ENCODE assay signal across 26 mouse cellular contexts in genomic region chr7:122317485-122317884, GRCm38 (mm10). TPM values are rescaled to one million over a fixed set of nuclear protein-coding genes. Genes with fewer than 3 reads are reported as not detected.
DNase-seq lines count a peak whose midpoint lies in the region; ATAC-seq and TF ChIP-seq lines count a peak whose summit lies in the region.
"Had no signal": no experiment of that assay in that cellular context is flagged by ENCODE, and none has a peak within 500 bp of the region (broad histone marks: within the 10 kb centered on the region; RNA-seq: fewer than 3 reads in every experiment).

No protein-coding gene starts in this region.

- no peak overlapping the region for H3K9ac ChIP-seq in liver, adult 2 months (ENCODE audit: low read depth, low read length)
- H3K9ac ChIP-seq in liver, postnatal 0 days (replicated peaks) = no peak overlapping the region
- H3K9ac ChIP-seq: embryonic facial prominence, embryonic 13.5 days; forebrain, embryonic 12.5 days; hindbrain, embryonic 13.5 days; kidney, embryonic 15.5 days; midbrain, embryonic 12.5 days; neural tube, embryonic 13.5 days had no signal

- H3K4me3 ChIP-seq in liver, adult 2 months (ENCODE audit: insufficient read depth, low read depth, low read length) = no peak overlapping the region
- no peak overlapping the region for H3K4me3 ChIP-seq in liver, postnatal 0 days (ENCODE audit: low read depth, low read length)
- H3K4me3 ChIP-seq: embryonic facial prominence, embryonic 13.5 days; erythroblast, embryonic 14.5 days; forebrain, embryonic 12.5 days; hindbrain, embryonic 13.5 days; kidney, embryonic 15.5 days; limb, embryonic 10.5 days; midbrain, embryonic 12.5 days; neural tube, embryonic 13.5 days had no signal

- no peak overlapping the region for H3K4me2 ChIP-seq in liver, postnatal 0 days (ENCODE audit: low read depth, low read length)
- H3K4me2 ChIP-seq: embryonic facial prominence, embryonic 13.5 days; forebrain, embryonic 12.5 days; hindbrain, embryonic 13.5 days; kidney, embryonic 15.5 days; midbrain, embryonic 12.5 days; neural tube, embryonic 13.5 days had no signal

- no peak for TF ChIP-seq CTCF in liver, adult 2 months (IDR thresholded peaks at IDR 0.05; ENCODE audit: low read depth, low read length)
- TF ChIP-seq CTCF in liver, postnatal 0 days (IDR thresholded peaks at IDR 0.05; ENCODE audit: low read depth) = no peak

- no peak for ATAC-seq in liver, postnatal 0 days
- peak; percentile 88 for ATAC-seq in common myeloid progenitor, adult 5-6 weeks (replicated peaks; ENCODE audit: low read depth, poor library complexity, severe bottlenecking)
- ATAC-seq: CD4-positive, CD25-positive, alpha-beta regulatory T cell, adult 4 months; Patski had no signal

- no peaks in the 10 kb centered on the region for H3K4me1 ChIP-seq in liver, adult 2 months (ENCODE audit: control insufficient read depth, insufficient read depth, low read length)
- H3K4me1 ChIP-seq in liver, postnatal 0 days (ENCODE audit: insufficient read depth) = peaks cover 11% of the 10 kb centered on the region
- H3K4me1 ChIP-seq: forebrain, embryonic 12.5 days; kidney, embryonic 15.5 days; midbrain, embryonic 12.5 days had no signal

- no peaks in the 10 kb centered on the region for H3K36me3 ChIP-seq in liver, adult 2 months (ENCODE audit: control insufficient read depth, insufficient read depth, low read length)
- no peaks in the 10 kb centered on the region for H3K36me3 ChIP-seq in liver, postnatal 0 days (replicated peaks; ENCODE audit: insufficient read depth, low read length)
- peaks cover 4% of the 10 kb centered on the region; the same call in 1 of the 2 replicates for H3K36me3 ChIP-seq in splenic B cell, adult 2 months (ENCODE audit: control insufficient read depth, insufficient read depth, low read length, poor library complexity, severe bottlenecking)
- H3K36me3 ChIP-seq: embryonic facial prominence, embryonic 13.5 days; forebrain, embryonic 12.5 days; hindbrain, embryonic 13.5 days; kidney, embryonic 15.5 days; limb, embryonic 10.5 days; midbrain, embryonic 12.5 days; neural tube, embryonic 13.5 days had no signal

- no peak for TF ChIP-seq EP300 in liver, postnatal 0 days (IDR thresholded peaks at IDR 0.05; ENCODE audit: low read depth)

- no peaks in the 10 kb centered on the region for H3K27me3 ChIP-seq in liver, adult 2 months (ENCODE audit: control insufficient read depth, insufficient read depth, low read length)
- H3K27me3 ChIP-seq in liver, postnatal 0 days (ENCODE audit: insufficient read depth, low read length) = no peaks in the 10 kb centered on the region
- H3K27me3 ChIP-seq in splenic B cell, adult 2 months (ENCODE audit: control insufficient read depth, insufficient read depth, low read length, poor library complexity, severe bottlenecking) = no peaks in the 10 kb centered on the region
- H3K27me3 ChIP-seq: embryonic facial prominence, embryonic 13.5 days; forebrain, embryonic 12.5 days; hindbrain, embryonic 13.5 days; kidney, embryonic 15.5 days; midbrain, embryonic 12.5 days; neural tube, embryonic 13.5 days; Patski had no signal

- H3K9me3 ChIP-seq in liver, postnatal 0 days (ENCODE audit: low read length) = no peaks in the 10 kb centered on the region
- H3K9me3 ChIP-seq: embryonic facial prominence, embryonic 13.5 days; forebrain, embryonic 12.5 days; hindbrain, embryonic 13.5 days; kidney, embryonic 15.5 days; limb, embryonic 10.5 days; midbrain, embryonic 12.5 days had no signal

- H3K79me2 ChIP-seq in liver, adult 2 months (ENCODE audit: control insufficient read depth, insufficient read depth, low read length) = no peaks in the 10 kb centered on the region

- H3K27ac ChIP-seq in liver, adult 2 months (replicated peaks; ENCODE audit: insufficient read depth, low read depth, low read length) = no peak overlapping the region
- no peak overlapping the region for H3K27ac ChIP-seq in liver, postnatal 0 days (ENCODE audit: low read depth)
- H3K27ac ChIP-seq: embryonic facial prominence, embryonic 13.5 days; forebrain, embryonic 12.5 days; hindbrain, embryonic 13.5 days; kidney, embryonic 15.5 days; limb, embryonic 10.5 days; macrophage; midbrain, embryonic 12.5 days; neural tube, embryonic 13.5 days had no signal

- peak; percentile 1 for DNase-seq in liver, adult 2 months (ENCODE audit: extremely low read depth, low read depth, low spot score)
- no peak for DNase-seq in liver, postnatal 0 days
- DNase-seq in natural killer cell, adult 2 months (ENCODE audit: low spot score in 2 of 2) = peak; percentile 66 to 67
- DNase-seq in splenic B cell, adult 2 months (ENCODE audit: low read depth, low spot score) = peak; percentile 85
- no peak for DNase-seq in cerebellum, adult 18-20 months
- DNase-seq in left cerebral cortex, adult 11 months (ENCODE audit: low spot score) = no peak
- DNase-seq: adrenal gland, adult 2 months; cerebellum, adult 11-12 months; cerebellum, postnatal 14 days; gastrocnemius, postnatal 36 days; kidney, adult 11 months; kidney, postnatal 4 days; liver; thymus, postnatal 36 days had no signal

- TF ChIP-seq POLR2A in liver, adult 2 months (IDR thresholded peaks at IDR 0.05; ENCODE audit: extremely low read depth, insufficient read depth, low read length) = no peak

RNA-seq across cellular contexts. Expression of gene Prkcb, which starts 28.9 kb away (rescaled TPM):
- 3.7 and 5.6 TPM in 2 replicates for total RNA-seq in liver, adult 2 months (2014; rRNA removed)
- polyA plus RNA-seq in liver, adult 2 months (2012; rRNA removed) = 1.5 and 2.5 TPM in 2 replicates
- 8.1 TPM in 2 replicates for polyA plus RNA-seq in liver, postnatal 0 days (2015; fragmentation: Nextera tagmentation; extraction: Ambion mirVana)
- 3.7 and 4.8 TPM in 2 replicates for total RNA-seq in common myeloid progenitor, adult 5-6 weeks (2017)
- polyA plus RNA-seq: erythroblast, embryonic 14.5 days; Patski had no signal

Comparison
In these comparisons a context has a peak if more than half of its experiments do, and no peak if none do; other contexts are left out.
1. DNase-seq: peak in liver, adult 2 months (single experiment), natural killer cell, adult 2 months (2 of 2) and splenic B cell, adult 2 months (single experiment); none in liver, postnatal 0 days (single experiment), cerebellum, adult 18-20 months (0 of 2) and left cerebral cortex, adult 11 months (single experiment).